Mouse (Mus musculus) midbrain, embryonic 11.5 days (tissue): ENCODE measurements around the gene Ms4a10. TPM values are rescaled to one million over a fixed set of nuclear protein-coding genes. Genes with fewer than 3 reads are reported as not detected.

ENCODE experiments used
- ATAC-seq: fragments of 200-750 bp; cut with Nextera tagmentation; 2 replicates; pipeline ENCODE4 v1.8.0; 2017; ENCODE audit warnings: moderate TSS enrichment, moderate library complexity; ENCODE audit not compliant: low FRiP score
- DNase-seq: peaks from one replicate; pipeline ENCODE4 v3.0.0; 2015; ENCODE audit warnings: low spot score; ENCODE audit errors: missing footprints
- H3K27ac ChIP-seq: fragments of 300-500 bp; sonication (generic); 2 replicates; pipeline ENCODE4 v1.5.1; 2014; ENCODE audit warnings: low read depth, low read length
- H3K27me3 ChIP-seq: fragments of 300-500 bp; sonication (generic); 2 replicates; pipeline ENCODE4 v1.6.1; 2014; ENCODE audit warnings: mild to moderate bottlenecking, low read length, moderate library complexity, mixed read lengths; ENCODE audit not compliant: control insufficient read depth, insufficient read depth
- H3K36me3 ChIP-seq: fragments of 300-500 bp; sonication (generic); 2 replicates; pipeline ENCODE4 v1.6.1; 2014; ENCODE audit warnings: mild to moderate bottlenecking, low read length, moderate library complexity, mixed read lengths; ENCODE audit not compliant: control insufficient read depth, insufficient read depth
- H3K4me1 ChIP-seq: fragments of 300-500 bp; sonication (generic); 2 replicates; pipeline ENCODE4 v1.6.1; 2014; ENCODE audit warnings: low read length; ENCODE audit not compliant: control insufficient read depth, insufficient read depth
- H3K4me2 ChIP-seq: fragments of 300-500 bp; sonication (generic); 2 replicates; pipeline ENCODE4 v1.6.1; 2014; ENCODE audit warnings: mild to moderate bottlenecking, moderate library complexity
- H3K4me3 ChIP-seq: fragments of 300-500 bp; sonication (generic); 2 replicates; pipeline ENCODE4 v1.5.1; 2014; ENCODE audit warnings: low read depth, low read length
- H3K9ac ChIP-seq: fragments of 300-500 bp; sonication (generic); 2 replicates; pipeline ENCODE4 v1.6.1; 2014; ENCODE audit warnings: low read length
- H3K9me3 ChIP-seq: fragments of 300-500 bp; sonication (generic); 2 replicates; pipeline ENCODE4 v1.6.1; 2016; ENCODE audit warnings: low read length; ENCODE audit not compliant: control insufficient read depth
- WGBS: fragments of 180-500 bp; shearing (Covaris S2); extraction: QIAGEN DNeasy Blood & Tissue Kit; methylation state at CpG from one replicate; pipeline ENCODE4 v1.1.7; 2014; 5-methylcytosine and 5-hydroxymethylcytosine counted together
- polyA plus RNA-seq: library from polyadenylated mRNA; unstranded; fragments of >200 nt; fragmentation: Nextera tagmentation; extraction: Ambion mirVana; gene quantifications from 2 replicates; pipeline ENCODE4 v1.2.1, GENCODE M21; 2014

Ms4a10 gene
- polyA plus RNA-seq, 1 experiment from 2014 or later = not detected

GRCm38 (mm10) chr19:10948416-10948815 is 26.1 kb downstream of the Ms4a10 start:
- H3K27ac ChIP-seq = no peak overlapping the region
- WGBS = 1% methylated on average over 20 of the region's 20 CpGs
- peak overlapping the region; percentile 80 for H3K9ac ChIP-seq
- ATAC-seq = 0 out of 2 replicates have a peak, but pooled peaks have one; percentile 8
- peak overlapping the region; percentile 50 for H3K4me3 ChIP-seq
- no peaks in the 10 kb centered on the region for H3K27me3 ChIP-seq
- peak overlapping the region; percentile 99 for H3K4me2 ChIP-seq
- H3K9me3 ChIP-seq = no peaks in the 10 kb centered on the region
- peaks cover 16% of the 10 kb centered on the region; the same call in 1 of the 2 replicates for H3K36me3 ChIP-seq
- peaks cover 18% of the 10 kb centered on the region for H3K4me1 ChIP-seq
- peak; percentile 83 for DNase-seq

GRCm38 (mm10) chr19:10947219-10947618 is 27.3 kb downstream of the Ms4a10 start:
- no peaks in the 10 kb centered on the region for H3K9me3 ChIP-seq
- ATAC-seq (no peak), DNase-seq (no peak)
- H3K27me3 ChIP-seq = no peaks in the 10 kb centered on the region
- H3K27ac ChIP-seq = no peak overlapping the region
- 89% methylated on average over 5 of the region's 5 CpGs for WGBS
- H3K4me2 ChIP-seq = peak overlapping the region; percentile 99
- peaks cover 18% of the 10 kb centered on the region for H3K4me1 ChIP-seq
- peak overlapping the region; percentile 80; the same call in 1 of the 2 replicates for H3K9ac ChIP-seq
- H3K36me3 ChIP-seq = peaks cover 16% of the 10 kb centered on the region; the same call in 1 of the 2 replicates
- peak overlapping the region; percentile 50 for H3K4me3 ChIP-seq

- peaks cover 18% of the 10 kb centered on the region for H3K4me1 ChIP-seq
- H3K4me2 ChIP-seq = no peak overlapping the region
- 81% methylated on average over 3 of the region's 3 CpGs for WGBS
Measured at GRCm38 (mm10) chr19:10946506-10946905, 28.0 kb downstream of the Ms4a10 start.

GRCm38 (mm10) chr19:10943955-10944354 is 30.5 kb downstream of the Ms4a10 start:
- WGBS = 86% methylated on average over 3 of the region's 3 CpGs
- H3K4me3 ChIP-seq = no peak overlapping the region
- H3K9ac ChIP-seq = no peak overlapping the region
- no peak overlapping the region for H3K27ac ChIP-seq
- no peaks in the 10 kb centered on the region for H3K9me3 ChIP-seq
- H3K4me2 ChIP-seq = no peak overlapping the region
- ATAC-seq = no peak
- H3K27me3 ChIP-seq = no peaks in the 10 kb centered on the region
- peaks cover 30% of the 10 kb centered on the region for H3K4me1 ChIP-seq
- DNase-seq = no peak
- H3K36me3 ChIP-seq = peaks cover 16% of the 10 kb centered on the region; the same call in 1 of the 2 replicates

More at GRCm38 (mm10) chr19:10946506-10946905, 28.0 kb downstream of the Ms4a10 start:
- H3K9me3 ChIP-seq = no peaks in the 10 kb centered on the region
- no peak for DNase-seq
- H3K36me3 ChIP-seq = peaks cover 16% of the 10 kb centered on the region; the same call in 1 of the 2 replicates
- H3K27ac ChIP-seq = no peak overlapping the region
- ATAC-seq = no peak
- H3K27me3 ChIP-seq = no peaks in the 10 kb centered on the region
- H3K4me3 ChIP-seq = no peak overlapping the region
- no peak overlapping the region for H3K9ac ChIP-seq

GRCm38 (mm10) chr19:10940801-10941457 is 33.5 kb downstream of the Ms4a10 start:
- Histone ChIP-seq H3K27me3 (no peaks in the 10 kb centered on the region), H3K4me3 (peak overlapping the region; percentile 38), H3K4me2 (peak overlapping the region; percentile 76), H3K36me3 (peaks cover 13% of the 10 kb centered on the region; the same call in 1 of the 2 replicates), H3K4me1 (peaks cover 12% of the 10 kb centered on the region), H3K9me3 (no peaks in the 10 kb centered on the region), H3K27ac (no peak overlapping the region; the same call in 1 of the 2 replicates), H3K9ac (peak overlapping the region; percentile 64)
- 1% methylated on average over 40 of the region's 40 CpGs for WGBS
- DNase-seq (peak; percentile 96), ATAC-seq (peak; percentile 90)

GRCm38 (mm10) chr19:10940097-10940800 is 34.2 kb downstream of the Ms4a10 start:
- H3K4me2 ChIP-seq = peak overlapping the region; percentile 76
- ATAC-seq (peak; percentile 95), DNase-seq (peak; percentile 99)
- peak overlapping the region; percentile 64 for H3K9ac ChIP-seq
- H3K4me1 ChIP-seq = peaks cover 12% of the 10 kb centered on the region
- peaks cover 13% of the 10 kb centered on the region; the same call in 1 of the 2 replicates for H3K36me3 ChIP-seq
- H3K27me3 ChIP-seq = no peaks in the 10 kb centered on the region
- H3K9me3 ChIP-seq = no peaks in the 10 kb centered on the region
- H3K27ac ChIP-seq = no peak overlapping the region; the same call in 1 of the 2 replicates
- WGBS = 17% methylated on average over 37 of the region's 37 CpGs
- peak overlapping the region; percentile 38 for H3K4me3 ChIP-seq

- Histone ChIP-seq H3K9ac (no peak overlapping the region), H3K4me2 (no peak overlapping the region), H3K27ac (no peak overlapping the region), H3K4me3 (no peak overlapping the region), H3K36me3 (no peaks in the 10 kb centered on the region), H3K4me1 (peaks cover 12% of the 10 kb centered on the region), H3K9me3 (no peaks in the 10 kb centered on the region), H3K27me3 (no peaks in the 10 kb centered on the region)
- DNase-seq (no peak), ATAC-seq (no peak)
- 59% methylated on average over 3 of the region's 3 CpGs for WGBS
Measured at GRCm38 (mm10) chr19:10938771-10939170, 35.7 kb downstream of the Ms4a10 start.

GRCm38 (mm10) chr19:10937110-10937563 is 37.3 kb downstream of the Ms4a10 start, which contains the start of gene Ptgdr2:
Gene Ptgdr2, plus strand, starts transcription at chr19:10937160.
- no peaks in the 10 kb centered on the region for H3K9me3 ChIP-seq
- peaks cover 12% of the 10 kb centered on the region for H3K4me1 ChIP-seq
- no peak within 1 kb of the TSS for H3K9ac ChIP-seq
- H3K36me3 ChIP-seq = no peaks in the 10 kb centered on the region
- ATAC-seq (no peak), DNase-seq (no peak)
- no peaks in the 10 kb centered on the region for H3K27me3 ChIP-seq
- H3K27ac ChIP-seq = no peak within 1 kb of the TSS
- H3K4me2 ChIP-seq = no peak within 1 kb of the TSS
- H3K4me3 ChIP-seq = no peak within 1 kb of the TSS
- 70% methylated on average over 5 of the region's 5 CpGs for WGBS

GRCm38 (mm10) chr19:10936077-10936476 is 38.4 kb downstream of the Ms4a10 start:
- no peak overlapping the region for H3K4me2 ChIP-seq
- DNase-seq (peak; percentile 77), ATAC-seq (no peak)
- no peaks in the 10 kb centered on the region for H3K36me3 ChIP-seq
- H3K4me3 ChIP-seq = no peak overlapping the region
- H3K9me3 ChIP-seq = no peaks in the 10 kb centered on the region
- H3K27me3 ChIP-seq = no peaks in the 10 kb centered on the region
- H3K4me1 ChIP-seq = peaks cover 7% of the 10 kb centered on the region
- no peak overlapping the region for H3K9ac ChIP-seq
- no peak overlapping the region for H3K27ac ChIP-seq
- 91% methylated on average over 5 of the region's 5 CpGs for WGBS
